Mouse (Mus musculus): ENCODE results near the gene Slc30a3.
"Not testable (repeated sequence)": the region's sequence is repeated elsewhere in the genome, so short reads cannot be mapped to it uniquely, and the experiment has no call there.

Slc30a3 gene

GRCm38 (mm10) chr5:31048763-31049641 is 59.0 kb downstream of the Slc30a3 start, which contains the start of gene Slc5a6:
TSS of gene Slc5a6 (minus strand) at chr5:31048924.
- peak; percentile 76 for DNase-seq (ENCODE audit: extremely low read depth, low read depth)

- peak; percentile 96 for DNase-seq (ENCODE audit: extremely low read depth, low read depth)
These were observed 59.9 kb downstream of the Slc30a3 start, which contains the start of gene Atraid for GRCm38 (mm10) chr5:31047848-31048762. TSS of gene Atraid (plus strand) at chr5:31048312.

GRCm38 (mm10) chr5:31047074-31047473 is 61.0 kb downstream of the Slc30a3 start:
- DNase-seq (ENCODE audit: extremely low read depth, low read depth) = peak; percentile 44

GRCm38 (mm10) chr5:31046416-31046815 is 61.6 kb downstream of the Slc30a3 start:
- no peak for DNase-seq (ENCODE audit: extremely low read depth, low read depth)

GRCm38 (mm10) chr5:31038171-31038845 is 69.7 kb downstream of the Slc30a3 start:
- DNase-seq (ENCODE audit: extremely low read depth, low read depth) = no peak

- DNase-seq (ENCODE audit: extremely low read depth, low read depth) = not testable (repeated sequence)
These were observed 71.5 kb downstream of the Slc30a3 start for GRCm38 (mm10) chr5:31036556-31036955.
